Mouse (Mus musculus): ENCODE measurements at regions not wholly inside any gene's neighbourhood (a gene's known extent, or its start where the extent isn't known, plus 50 kb on each side); places are given as distances from the start of the nearest gene placed in this dataset.

- Histone ChIP-seq H3K79me2 (replicated peaks; ENCODE audit: control insufficient read depth, extremely low read depth, insufficient read depth, poor library complexity, severe bottlenecking) (no peaks in the 10 kb centered on the region), H3K4me3 (replicated peaks in 1 of 3; ENCODE audit: low read depth in 2 of 3, low read length in 2 of 3, poor library complexity in 1 of 3) (no peak overlapping the region), H3K27me3 (replicated peaks) (no peaks in the 10 kb centered on the region), H3K9ac (ENCODE audit: insufficient read depth, low read depth) (no peak overlapping the region), H3K9me3 (replicated peaks; ENCODE audit: low read length) (peaks cover 22% of the 10 kb centered on the region), H3K4me2 (ENCODE audit: insufficient read depth, low read depth, poor library complexity, severe bottlenecking) (no peak overlapping the region), H3K4me1 (ENCODE audit: control insufficient read depth in 1 of 2, insufficient read depth in 2 of 2) (no peaks in the 10 kb centered on the region), H3K36me3 (replicated peaks in 1 of 2; ENCODE audit: control insufficient read depth in 1 of 2, insufficient read depth in 1 of 2, low read length in 1 of 2) (no peaks in the 10 kb centered on the region), H3K27ac (ENCODE audit: insufficient read depth, low read depth) (no peak overlapping the region)
- TF ChIP-seq MXI1 (IDR thresholded peaks at IDR 0.05; ENCODE audit: low read depth, low read length) = no peak
- no peak for TF ChIP-seq RCOR1 (conservative IDR thresholded peaks at IDR 0.05; ENCODE audit: low read depth, low read length)
- TF ChIP-seq MEF2A (IDR thresholded peaks at IDR 0.05; ENCODE audit: borderline replicate concordance, low read depth, low read length) = no peak
- no peak for TF ChIP-seq USF1 (IDR thresholded peaks at IDR 0.05; ENCODE audit: low read depth, low read length)
- TF ChIP-seq JUN (IDR thresholded peaks at IDR 0.05; ENCODE audit: insufficient read depth, low read depth, low read length) = no peak
- no peak for TF ChIP-seq JUND (conservative IDR thresholded peaks at IDR 0.05; ENCODE audit: low read depth, low read length)
- TF ChIP-seq ZMIZ1 (IDR thresholded peaks at IDR 0.05; ENCODE audit: low read depth, low read length) = no peak
- in situ Hi-C loops (cut with MboI; ENCODE audit: low pct_ligation_motif_present, low pct_unique_long_range_greater_than_20kb, low sequenced_read_pairs) (no loop called here), dilution Hi-C loops (cut with MboI; ENCODE audit: extremely low pct_ligation_motif_present, extremely low pct_unique_long_range_greater_than_20kb, low sequenced_read_pairs) (no loop called here)
- no peak for DNase-seq (ENCODE audit: extremely low read depth)
Observed at GRCm38 (mm10) chr13:115825191-115825590, 484.3 kb downstream of the Isl1 start.

- no peaks in the 10 kb centered on the region for H3K4me1 ChIP-seq (ENCODE audit: control insufficient read depth in 1 of 2, insufficient read depth in 2 of 2)
- H3K79me2 ChIP-seq (replicated peaks; ENCODE audit: control insufficient read depth, extremely low read depth, insufficient read depth, poor library complexity, severe bottlenecking) = no peaks in the 10 kb centered on the region
- no peak overlapping the region for H3K4me2 ChIP-seq (ENCODE audit: insufficient read depth, low read depth, poor library complexity, severe bottlenecking)
- H3K4me3 ChIP-seq (replicated peaks in 1 of 3; ENCODE audit: low read depth in 2 of 3, low read length in 2 of 3, poor library complexity in 1 of 3) = no peak overlapping the region
- dilution Hi-C loops (cut with MboI; ENCODE audit: extremely low pct_ligation_motif_present, extremely low pct_unique_long_range_greater_than_20kb, low sequenced_read_pairs) = no loop called here
- H3K9ac ChIP-seq (ENCODE audit: insufficient read depth, low read depth) = no peak overlapping the region
- in situ Hi-C loops (cut with MboI; ENCODE audit: low pct_ligation_motif_present, low pct_unique_long_range_greater_than_20kb, low sequenced_read_pairs) = no loop called here
- peaks cover 28% of the 10 kb centered on the region for H3K9me3 ChIP-seq (replicated peaks; ENCODE audit: low read length)
- no peaks in the 10 kb centered on the region for H3K27me3 ChIP-seq (replicated peaks)
- TF ChIP-seq RCOR1 (conservative IDR thresholded peaks at IDR 0.05; ENCODE audit: low read depth, low read length) = no peak
- TF ChIP-seq HCFC1 (IDR thresholded peaks at IDR 0.05; ENCODE audit: low read depth, low read length) = no peak
- TF ChIP-seq CHD2 (IDR thresholded peaks at IDR 0.05; ENCODE audit: low read length) = no peak
- no peak for TF ChIP-seq GABPA (IDR thresholded peaks at IDR 0.05; ENCODE audit: insufficient replicate concordance, low read depth, low read length)
- no peak for TF ChIP-seq MAFK (IDR thresholded peaks at IDR 0.05; ENCODE audit: insufficient replicate concordance, low read length)
- no peak for TF ChIP-seq PAX5 (IDR thresholded peaks at IDR 0.05; ENCODE audit: low read length)
- TF ChIP-seq UBTF (IDR thresholded peaks at IDR 0.05; ENCODE audit: low read depth, low read length) = no peak
- no peak for TF ChIP-seq CTCF (conservative IDR thresholded peaks at IDR 0.05 in 1 of 2, IDR thresholded peaks at IDR 0.05 in 1 of 2; ENCODE audit: low read depth in 2 of 2, low read length in 2 of 2)
- no peak for TF ChIP-seq JUN (IDR thresholded peaks at IDR 0.05; ENCODE audit: insufficient read depth, low read depth, low read length)
- DNase-seq (ENCODE audit: extremely low read depth) = no peak
- H3K27ac ChIP-seq (ENCODE audit: insufficient read depth, low read depth) = no peak overlapping the region
- H3K36me3 ChIP-seq (replicated peaks in 1 of 2; ENCODE audit: control insufficient read depth in 1 of 2, insufficient read depth in 1 of 2, low read length in 1 of 2) = no peaks in the 10 kb centered on the region
Observed at GRCm38 (mm10) chr13:115822527-115822926, 487.0 kb downstream of the Isl1 start.

- dilution Hi-C loops (cut with MboI; ENCODE audit: extremely low pct_ligation_motif_present, extremely low pct_unique_long_range_greater_than_20kb, low sequenced_read_pairs) (no loop called here), in situ Hi-C loops (cut with MboI; ENCODE audit: low pct_ligation_motif_present, low pct_unique_long_range_greater_than_20kb, low sequenced_read_pairs) (no loop called here)
- Histone ChIP-seq H3K36me3 (replicated peaks in 1 of 2; ENCODE audit: control insufficient read depth in 1 of 2, insufficient read depth in 1 of 2, low read length in 1 of 2) (no peaks in the 10 kb centered on the region), H3K9me3 (replicated peaks; ENCODE audit: low read length) (peaks cover 26% of the 10 kb centered on the region), H3K79me2 (replicated peaks; ENCODE audit: control insufficient read depth, extremely low read depth, insufficient read depth, poor library complexity, severe bottlenecking) (no peaks in the 10 kb centered on the region), H3K27me3 (replicated peaks) (no peaks in the 10 kb centered on the region), H3K4me2 (ENCODE audit: insufficient read depth, low read depth, poor library complexity, severe bottlenecking) (no peak overlapping the region), H3K4me3 (replicated peaks in 1 of 3; ENCODE audit: low read depth in 2 of 3, low read length in 2 of 3, poor library complexity in 1 of 3) (no peak overlapping the region), H3K9ac (ENCODE audit: insufficient read depth, low read depth) (no peak overlapping the region), H3K27ac (ENCODE audit: insufficient read depth, low read depth) (no peak overlapping the region), H3K4me1 (ENCODE audit: control insufficient read depth in 1 of 2, insufficient read depth in 2 of 2) (no peaks in the 10 kb centered on the region)
- TF ChIP-seq USF2 (conservative IDR thresholded peaks at IDR 0.05; ENCODE audit: low read depth, low read length) (no peak), RCOR1 (conservative IDR thresholded peaks at IDR 0.05; ENCODE audit: low read depth, low read length) (no peak), ZKSCAN1 (IDR thresholded peaks at IDR 0.05; ENCODE audit: borderline replicate concordance, low read depth, low read length) (no peak), CTCF (conservative IDR thresholded peaks at IDR 0.05 in 1 of 2, IDR thresholded peaks at IDR 0.05 in 1 of 2; ENCODE audit: low read depth in 2 of 2, low read length in 2 of 2) (no peak), ZNF384 (IDR thresholded peaks at IDR 0.05; ENCODE audit: low read depth, low read length) (no peak), MEF2A (IDR thresholded peaks at IDR 0.05; ENCODE audit: borderline replicate concordance, low read depth, low read length) (no peak), RAD21 (IDR thresholded peaks at IDR 0.05; ENCODE audit: low read depth, low read length) (no peak)
- DNase-seq (ENCODE audit: extremely low read depth) = no peak
Observed at GRCm38 (mm10) chr13:115814211-115814610, 495.3 kb downstream of the Isl1 start.
